Mouse (Mus musculus) brain, embryonic 14.5 days (tissue): ENCODE data around the gene T2. TPM values are rescaled to one million over a fixed set of nuclear protein-coding genes. Genes with fewer than 3 reads are reported as not detected.
A peak's percentile ranks its signal among the peaks of the same experiment; 100 is the strongest.

Experiments used
- DNase-seq: peaks from one replicate; pipeline ENCODE4 v3.0.0-alpha.2; 2011; ENCODE audit warnings: low read depth
- CTCF ChIP-seq: fragments of 200-500 bp; IDR thresholded peaks from 2 replicates; pipeline ENCODE4 v1.5.1; 2012; ENCODE audit warnings: inconsistent platforms, mild to moderate bottlenecking, moderate library complexity, borderline replicate concordance; ENCODE audit not compliant: insufficient read depth, insufficient read length; ENCODE audit errors: extremely low read depth
- POLR2A ChIP-seq: fragments of 200-500 bp; IDR thresholded peaks from 2 replicates; pipeline ENCODE4 v1.6.1; 2012; ENCODE audit warnings: mild to moderate bottlenecking, inconsistent platforms, borderline replicate concordance; ENCODE audit not compliant: poor library complexity, insufficient read depth, insufficient read length, severe bottlenecking; ENCODE audit errors: extremely low read depth
- polyA plus RNA-seq: library from polyadenylated mRNA; depleted of rRNA; stranded (reverse); fragments of >200 nt; gene quantifications from 2 replicates; pipeline ENCODE4 v1.2.3, GENCODE M21; 2012

The T2 gene
- polyA plus RNA-seq, 1 experiment = 0.81 TPM

GRCm38 (mm10) chr17:8429436-8429835, 73.6 kb downstream of the T2 start:
- DNase-seq = no peak
- TF ChIP-seq POLR2A (no peak), CTCF (no peak)

- no peak for DNase-seq
- TF ChIP-seq CTCF (no peak), POLR2A (no peak)
Measured at GRCm38 (mm10) chr17:8429896-8430295, 74.1 kb downstream of the T2 start.

GRCm38 (mm10) chr17:8432179-8432800, 76.5 kb downstream of the T2 start:
- no peak for TF ChIP-seq POLR2A
- TF ChIP-seq CTCF = no peak
- no peak for DNase-seq

- DNase-seq = no peak
- TF ChIP-seq CTCF (no peak), POLR2A (no peak)
Measured at GRCm38 (mm10) chr17:8433121-8433977, 77.6 kb downstream of the T2 start.

- no peak for DNase-seq
- TF ChIP-seq CTCF = no peak
- TF ChIP-seq POLR2A = no peak
Measured at GRCm38 (mm10) chr17:8433978-8434960, 78.5 kb downstream of the T2 start, which contains the start of gene T. Gene T, plus strand, starts transcription at chr17:8434423.

- DNase-seq = no peak
- TF ChIP-seq CTCF (no peak), POLR2A (no peak)
Measured at GRCm38 (mm10) chr17:8436184-8436583, 80.4 kb downstream of the T2 start.

GRCm38 (mm10) chr17:8444062-8444461, 88.3 kb downstream of the T2 start:
- no peak for DNase-seq
- TF ChIP-seq CTCF (peak; percentile 34; the same call in 1 of the 2 replicates), POLR2A (no peak)

DNA sequence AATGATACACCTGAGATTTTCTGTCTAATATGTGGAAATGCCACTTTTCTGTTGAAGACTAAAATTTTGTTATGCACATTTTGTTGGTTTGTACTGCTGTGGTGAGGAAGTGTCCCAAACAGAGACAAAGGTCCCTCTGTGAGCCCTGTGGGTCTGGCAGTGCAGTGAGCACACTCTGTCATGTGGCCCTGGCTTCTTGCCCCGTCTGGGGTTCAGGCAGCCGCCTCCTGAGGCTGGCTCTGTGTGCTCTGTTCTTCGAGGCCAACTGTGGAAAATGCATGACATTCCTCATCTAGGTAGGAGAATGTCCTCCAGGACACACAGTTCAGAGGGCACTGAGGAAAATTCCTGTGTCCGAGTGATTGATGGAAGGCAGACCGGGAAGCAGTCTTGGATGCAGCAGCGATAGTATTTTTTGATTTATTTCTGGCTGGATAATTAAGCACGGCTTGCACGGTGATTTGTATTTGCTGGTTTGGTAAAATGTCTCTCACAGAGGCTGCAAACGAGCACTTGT, 91.9 kb downstream of the T2 start:
- TF ChIP-seq CTCF (no peak), POLR2A (no peak)
- DNase-seq = no peak

GRCm38 (mm10) chr17:8448324-8448723, 92.5 kb downstream of the T2 start:
- no peak for DNase-seq
- TF ChIP-seq POLR2A (no peak), CTCF (peak; percentile 22; the same call in 1 of the 2 replicates)

DNA sequence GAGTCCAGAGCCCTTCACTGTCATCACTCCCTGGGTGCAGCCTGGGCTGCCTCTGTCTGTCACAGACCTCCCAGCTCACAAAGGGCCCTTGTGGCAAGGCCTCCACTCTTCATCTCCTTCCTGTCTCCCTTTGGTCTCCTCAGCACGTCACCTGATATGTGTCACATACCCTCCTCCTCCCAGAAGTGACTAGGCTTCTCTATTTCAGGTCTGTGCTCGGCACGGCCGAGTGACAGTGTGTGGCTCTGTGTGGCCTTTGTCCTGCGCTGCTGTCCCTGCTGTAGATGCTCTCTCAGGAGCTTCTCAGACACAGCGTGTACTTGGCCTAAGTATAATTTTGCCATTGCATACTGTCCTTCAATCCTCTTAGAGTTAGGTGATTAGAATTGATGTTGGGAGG, 99.4 kb downstream of the T2 start:
- TF ChIP-seq POLR2A (no peak), CTCF (no peak)
- DNase-seq = no peak
